Mouse (Mus musculus) skeletal muscle tissue, adult 2 months (tissue): ENCODE measurements around the gene Cyp2d40.
"Not testable (repeated sequence)": the region's sequence is repeated elsewhere in the genome, so short reads cannot be mapped to it uniquely, and the experiment has no call there.

ENCODE experiments used
- DNase-seq: peaks from one replicate; pipeline ENCODE4 v3.0.0-alpha.2; 2012; ENCODE audit warnings: low read depth, low spot score

Gene Cyp2d40

GRCm38 (mm10) chr15:82763631-82764420 is at the start of gene Cyp2d40:
Cyp2d40 (minus strand) TSS chr15:82764183.
- DNase-seq = no peak

- DNase-seq = no peak
These were observed 46.6 kb upstream of the Cyp2d40 start for GRCm38 (mm10) chr15:82810556-82810955.

DNA sequence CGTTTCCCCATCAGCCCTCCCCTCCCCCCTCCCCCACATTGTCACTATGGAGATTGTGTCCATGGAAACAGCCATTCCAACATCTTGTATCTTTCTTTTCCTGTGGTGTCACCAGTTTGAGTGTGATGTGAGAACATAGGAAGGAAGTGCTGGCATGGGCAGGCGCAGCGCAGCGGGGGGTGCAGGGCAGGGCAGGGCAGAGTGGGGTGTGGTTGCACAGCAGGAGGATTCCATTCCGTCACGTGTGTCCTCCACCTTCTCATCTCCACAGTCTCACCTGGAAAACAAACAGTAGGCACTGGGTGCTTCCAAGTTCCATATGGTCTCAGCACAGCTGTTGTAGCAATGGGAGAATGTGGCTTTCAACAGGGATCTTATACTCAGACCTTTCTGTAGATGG is 45.5 kb upstream of the Cyp2d40 start:
- no peak for DNase-seq

DNA sequence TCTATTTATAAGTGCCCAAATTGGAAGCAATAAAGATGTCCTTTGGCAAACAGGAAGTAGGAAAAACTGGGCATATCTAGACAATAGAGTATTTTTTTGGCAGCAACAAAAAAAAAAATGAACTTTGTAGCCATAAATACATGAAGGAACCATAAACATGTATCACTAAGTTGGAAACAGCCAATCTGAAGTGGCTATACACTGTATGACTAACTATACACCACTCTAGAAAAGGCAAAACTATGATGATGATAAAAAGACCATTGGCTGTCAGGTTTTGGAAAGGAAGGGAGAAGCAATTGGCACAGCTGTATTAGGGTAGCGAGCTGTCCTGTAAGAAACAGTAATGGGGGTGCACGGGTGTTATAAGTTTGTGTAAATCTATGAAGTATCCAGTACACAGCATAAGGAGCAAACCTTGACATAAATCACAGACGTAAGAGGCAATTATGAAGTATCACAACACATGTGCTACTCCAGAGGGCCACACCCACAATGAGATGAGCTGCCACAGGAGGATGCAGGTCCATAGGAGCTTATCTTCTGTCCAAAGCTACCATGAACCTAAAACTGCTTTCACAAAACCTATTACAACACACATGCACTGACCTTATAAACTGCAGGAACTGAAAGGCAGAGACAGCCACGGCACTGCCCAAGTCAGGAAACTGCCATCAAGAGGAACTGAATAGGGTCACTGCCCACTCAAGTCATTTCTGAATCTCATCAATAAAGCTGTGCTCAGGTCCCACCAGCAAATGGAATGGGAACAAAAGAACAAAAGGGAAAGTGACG is 43.2 kb upstream of the Cyp2d40 start:
- DNase-seq = no peak

GRCm38 (mm10) chr15:82804708-82805639 is 41.0 kb upstream of the Cyp2d40 start:
- DNase-seq = peak; percentile 36

DNA sequence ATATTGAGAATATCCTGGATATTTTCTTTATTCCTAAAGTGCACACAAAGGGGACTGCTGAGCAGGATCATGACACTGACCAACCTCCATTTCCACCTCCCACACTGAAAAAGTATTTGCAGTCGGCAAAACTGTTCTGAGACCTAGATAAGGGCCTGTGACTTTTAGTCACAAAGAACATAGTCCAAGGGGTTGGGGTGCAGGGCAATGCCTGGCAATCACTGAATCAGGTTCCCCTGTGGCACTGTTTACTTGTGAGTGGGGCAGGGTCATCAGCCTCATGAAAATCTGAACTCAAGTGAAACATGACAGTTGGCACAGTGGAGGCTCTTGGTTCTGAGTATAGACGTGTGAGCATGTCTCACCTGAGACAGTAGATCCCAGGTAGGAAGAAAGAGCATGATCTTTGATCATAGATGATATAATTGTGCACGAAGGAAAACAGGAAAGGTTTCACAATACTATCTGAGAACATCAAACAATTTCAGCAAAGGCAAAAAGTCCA is 32.0 kb upstream of the Cyp2d40 start:
- no peak for DNase-seq

DNA sequence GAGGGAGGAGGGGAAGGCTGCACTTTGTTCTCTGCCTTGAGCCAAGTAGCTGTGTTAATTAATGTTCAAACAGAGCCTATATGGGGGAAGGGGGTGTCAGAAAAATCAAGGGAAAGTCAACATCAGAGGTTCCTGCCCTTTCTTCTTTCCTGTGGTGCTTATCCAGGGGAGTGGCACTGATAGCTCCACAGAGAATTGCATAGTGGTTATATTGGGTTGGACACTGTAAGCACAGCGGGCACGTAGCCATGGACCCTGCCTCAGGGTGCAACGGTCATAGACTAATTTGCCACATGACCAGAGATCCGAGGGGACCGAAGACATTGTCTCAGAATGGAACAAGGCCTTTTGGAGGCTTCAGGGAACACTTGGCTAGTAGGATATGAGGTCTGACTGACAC is 30.3 kb upstream of the Cyp2d40 start, which contains the start of gene Cyp2d26:
Gene Cyp2d26 (minus strand): TSS at position 18 of the 400 bp plus-strand sequence.
- no peak for DNase-seq

GRCm38 (mm10) chr15:82793868-82794267 is 29.9 kb upstream of the Cyp2d40 start:
- DNase-seq = no peak

GRCm38 (mm10) chr15:82793454-82793853 is 29.5 kb upstream of the Cyp2d40 start:
- DNase-seq = no peak

GRCm38 (mm10) chr15:82792566-82792965 is 28.6 kb upstream of the Cyp2d40 start:
- no peak for DNase-seq

- no peak for DNase-seq
These were observed 20.6 kb upstream of the Cyp2d40 start for GRCm38 (mm10) chr15:82784581-82784980.

DNA sequence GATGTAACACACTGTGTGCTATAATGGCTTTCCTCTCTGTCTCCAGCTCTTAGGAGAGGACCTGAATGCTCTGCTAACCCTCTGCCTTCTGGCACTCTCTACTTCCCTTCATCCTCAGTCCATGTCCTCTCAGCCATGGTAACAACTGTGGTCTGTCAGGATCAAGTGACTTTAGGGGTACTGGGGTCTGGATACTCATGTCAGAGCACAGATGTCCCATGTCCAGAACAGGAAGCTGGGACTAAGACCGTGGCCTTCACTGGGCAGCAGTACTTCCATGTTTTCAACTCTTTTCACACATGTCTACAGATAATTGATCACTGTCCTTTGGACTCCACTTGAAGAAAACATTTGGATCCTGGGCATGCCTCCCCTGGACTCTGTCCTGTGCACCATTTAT is 19.8 kb upstream of the Cyp2d40 start:
- DNase-seq = no peak

DNA sequence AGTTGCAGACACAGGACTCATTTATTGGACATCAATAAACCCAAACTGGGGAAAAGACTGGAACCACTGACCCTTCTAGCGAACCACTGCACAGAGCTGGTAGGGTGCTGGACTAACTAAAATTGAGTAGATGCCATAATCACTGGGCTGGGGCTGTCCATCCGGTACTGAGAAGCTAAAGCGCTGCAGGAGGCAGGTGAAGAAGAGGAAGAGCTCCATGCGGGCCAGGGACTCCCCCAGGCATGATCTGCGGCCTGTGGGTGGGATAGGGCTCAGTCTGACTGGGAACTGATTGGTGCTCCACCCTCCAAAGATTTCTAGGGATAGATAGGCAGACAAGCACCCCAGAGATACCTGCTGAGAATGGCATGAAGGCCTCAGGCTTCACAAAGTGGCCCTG is 13.9 kb upstream of the Cyp2d40 start:
- not testable (repeated sequence) for DNase-seq

GRCm38 (mm10) chr15:82765943-82766342 is 2.0 kb upstream of the Cyp2d40 start:
- DNase-seq = no peak

DNA sequence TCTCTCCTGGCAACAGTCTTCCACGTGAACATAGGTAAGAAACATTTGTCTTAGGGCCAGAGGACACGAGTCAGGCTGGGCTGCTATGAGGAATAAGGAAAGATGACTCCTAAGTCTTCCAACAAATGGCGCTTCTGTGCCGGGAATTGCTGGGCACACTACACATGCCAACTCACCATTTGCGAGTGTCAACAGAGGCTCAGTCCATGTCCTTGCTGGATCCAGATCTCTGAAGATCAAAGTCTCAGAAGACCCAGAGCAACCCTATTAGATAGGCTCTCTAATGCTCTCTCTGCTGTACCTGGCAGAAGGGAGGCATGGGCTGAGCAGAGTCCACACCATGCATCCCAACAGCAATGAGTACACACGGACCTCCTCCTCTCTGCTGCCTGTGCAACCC is 898 bp upstream of the Cyp2d40 start:
- no peak for DNase-seq

DNA sequence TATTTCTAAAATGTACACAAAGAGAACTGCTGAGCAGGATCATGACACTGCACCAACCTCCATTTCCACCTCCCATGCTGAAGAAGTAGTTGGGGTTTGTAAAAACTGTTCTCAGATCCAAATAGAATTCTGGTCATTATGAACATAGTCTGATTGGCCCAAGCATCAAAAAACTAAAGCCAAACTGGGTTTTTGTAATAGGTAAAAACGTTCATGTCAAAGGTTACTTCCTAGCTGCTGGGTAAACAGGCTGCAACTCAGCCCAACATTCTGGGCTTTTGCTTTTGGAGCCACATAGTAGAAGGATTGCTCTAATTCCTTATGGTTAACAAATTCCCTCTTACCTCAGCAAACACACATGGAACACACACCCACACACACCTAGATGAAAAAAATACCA is 15.8 kb downstream of the Cyp2d40 start:
- no peak for DNase-seq

- no peak for DNase-seq
These were observed 16.5 kb downstream of the Cyp2d40 start for GRCm38 (mm10) chr15:82747516-82747915.

DNA sequence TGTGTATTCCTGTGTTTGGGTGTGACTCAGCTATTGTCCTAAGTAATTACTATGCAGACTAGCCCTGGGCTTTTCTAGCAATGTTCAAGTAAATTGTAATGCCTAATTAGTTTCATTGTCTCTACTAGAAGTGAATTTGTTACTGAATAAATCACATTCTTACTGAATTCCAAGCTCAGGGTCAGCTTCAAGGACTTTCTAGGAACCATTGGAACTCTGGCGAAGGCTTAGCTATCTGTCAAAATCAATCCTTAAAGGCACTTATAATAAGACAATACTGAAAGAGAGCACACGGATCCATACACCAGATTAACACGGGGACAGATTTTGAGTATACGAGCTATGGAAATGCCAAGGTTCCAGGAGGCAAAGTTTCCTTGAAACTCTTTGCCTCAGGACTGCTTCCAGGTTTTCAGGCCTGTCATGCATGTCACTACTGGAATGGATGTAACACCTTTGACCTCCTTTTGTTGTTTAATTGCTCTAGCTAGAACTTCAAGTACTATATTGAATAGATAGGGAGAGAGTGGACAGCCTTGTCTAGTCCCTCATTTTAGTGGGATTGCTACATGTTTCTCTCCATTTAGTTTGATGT is 30.6 kb downstream of the Cyp2d40 start:
- DNase-seq = not testable (repeated sequence)
